Mouse (Mus musculus) megakaryocyte, adult 5-6 weeks (primary cell): ENCODE results near the gene Smndc1. TPM values are rescaled to one million over a fixed set of nuclear protein-coding genes. Genes with fewer than 3 reads are reported as not detected.
A peak's percentile ranks its signal among the peaks of the same experiment; 100 is the strongest.

Experiments used
- ATAC-seq: 2 replicates; pipeline ENCODE4 v1.8.0; 2016; ENCODE audit warnings: mild to moderate bottlenecking, inconsistent platforms; ENCODE audit not compliant: poor library complexity, severe bottlenecking
- total RNA-seq, 2 experiments: library from RNA; stranded (forward) in 1 of 2; stranded (reverse) in 1 of 2; fragments of 153-499, 151-499 nt in 1 of 2; fragments of 221-1000, 200-1000 nt in 1 of 2; gene quantifications; 2 replicates each; pipeline versions ENCODE4 v1.2.3 to v1.2.4; 2015 to 2017

Gene Smndc1
- total RNA-seq, 2 experiments from 2014 or later: 26.3 to 68.2 TPM

DNA sequence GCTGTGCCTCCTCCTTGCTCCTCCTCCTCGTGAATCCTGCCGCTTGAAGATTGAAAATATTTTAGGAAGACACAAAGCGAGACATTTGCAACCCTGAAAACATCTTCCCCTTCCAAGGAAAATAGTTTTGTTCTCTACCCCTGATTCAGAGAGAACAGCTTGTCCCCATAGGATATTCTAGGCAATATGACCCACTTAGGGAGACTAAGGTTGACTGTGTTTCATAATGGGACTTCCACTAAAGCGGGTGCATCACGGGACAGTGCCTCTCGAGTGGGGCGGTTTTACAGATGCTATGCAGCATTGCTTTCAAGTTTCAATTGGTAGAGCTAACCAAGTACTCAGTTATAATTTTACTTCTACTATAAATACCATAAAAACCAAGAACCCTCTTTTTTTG is 36.5 kb downstream of the Smndc1 start:
- no peak for ATAC-seq

DNA sequence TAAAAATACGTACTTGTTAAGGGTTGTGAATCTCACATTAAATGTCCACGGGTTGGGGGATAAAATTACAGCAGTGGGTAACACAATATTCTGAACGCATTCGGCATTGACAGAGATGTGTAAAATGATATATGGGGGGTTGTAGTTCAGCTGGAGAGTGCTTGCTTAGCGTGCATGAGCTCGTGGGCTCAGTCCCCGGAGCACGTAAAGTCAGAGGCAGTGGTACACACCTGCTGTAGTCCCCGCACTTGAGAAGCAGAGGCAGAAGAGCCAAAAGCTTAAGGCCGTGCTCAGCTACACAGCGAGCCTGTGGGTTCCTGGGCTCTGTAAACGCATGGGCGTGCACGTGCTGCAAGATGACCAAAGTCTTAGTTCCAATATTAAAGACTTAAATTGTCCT is 44.6 kb downstream of the Smndc1 start:
- ATAC-seq: no peak

DNA sequence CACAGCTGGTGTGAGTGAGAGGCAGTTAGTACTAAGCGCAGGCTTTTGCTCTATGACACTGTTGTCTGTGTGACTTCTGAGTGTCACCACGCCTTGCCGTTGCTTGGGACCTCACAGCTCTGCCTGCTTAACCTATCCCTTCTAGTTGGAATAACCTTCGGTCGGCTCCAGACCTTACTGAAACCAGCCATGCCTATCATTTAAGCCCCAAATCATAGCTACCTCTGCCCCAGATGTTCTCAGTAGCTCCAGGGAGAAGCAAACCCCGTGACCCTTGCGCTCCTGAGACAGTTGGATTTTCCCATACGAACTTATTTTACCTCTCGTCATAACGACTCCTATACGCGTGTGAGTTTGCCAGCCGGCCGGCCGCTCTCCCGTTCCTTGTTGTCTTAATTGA is 46.3 kb downstream of the Smndc1 start:
- no peak for ATAC-seq

DNA sequence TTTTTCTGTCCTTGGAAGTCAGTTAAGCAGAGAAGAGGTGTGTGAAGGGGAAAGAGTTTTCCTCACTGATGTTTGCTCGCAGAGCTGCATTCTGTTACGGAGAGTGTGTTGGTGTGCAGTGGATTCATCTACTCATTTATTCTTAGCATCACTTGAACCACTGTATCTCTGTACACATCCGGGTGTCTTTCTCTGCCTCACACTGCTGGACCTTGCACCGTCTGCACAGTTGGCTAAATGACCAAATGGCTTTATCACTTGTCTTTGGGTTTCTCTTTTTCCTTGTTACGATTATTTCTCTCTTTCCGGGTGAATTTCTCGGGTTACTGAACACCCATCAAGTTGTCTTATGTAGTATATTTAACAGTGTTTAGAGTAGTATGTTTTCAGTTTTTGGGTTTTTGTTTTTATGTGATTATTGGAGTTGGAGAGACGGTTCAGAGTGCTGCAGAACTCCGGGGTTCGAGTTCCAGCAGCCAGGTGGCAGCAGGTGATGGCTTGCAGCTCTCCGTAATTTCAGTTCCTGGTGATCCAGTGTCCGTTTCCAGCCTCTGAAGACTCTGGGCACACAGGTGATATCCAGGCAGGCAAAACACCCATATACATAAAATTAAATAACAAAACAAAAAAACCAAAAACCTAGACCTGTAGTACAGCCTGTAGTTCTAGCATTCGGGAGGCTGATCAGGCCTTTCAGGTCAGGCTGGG is 47.0 kb downstream of the Smndc1 start:
- no peak for ATAC-seq

DNA sequence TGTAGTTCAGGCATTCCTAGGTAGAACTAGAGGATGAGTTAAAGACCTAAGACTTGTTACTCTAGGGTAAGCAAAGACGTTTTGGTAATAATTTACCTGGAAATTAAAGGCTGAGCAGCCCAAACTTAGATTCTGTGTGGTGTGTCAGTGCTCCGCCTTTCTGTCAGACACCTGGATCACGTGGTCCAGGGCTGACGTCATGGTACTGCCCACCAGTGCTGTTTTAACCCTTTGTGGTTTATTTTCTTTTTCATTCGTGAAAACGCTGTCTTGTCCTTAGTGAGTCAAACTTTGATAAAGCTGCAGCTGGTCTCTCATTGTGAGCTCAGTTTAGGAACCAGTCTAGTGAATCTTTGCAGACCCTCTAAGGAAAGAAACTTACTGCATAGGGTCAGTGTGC is 50.0 kb downstream of the Smndc1 start:
- ATAC-seq: no peak

DNA sequence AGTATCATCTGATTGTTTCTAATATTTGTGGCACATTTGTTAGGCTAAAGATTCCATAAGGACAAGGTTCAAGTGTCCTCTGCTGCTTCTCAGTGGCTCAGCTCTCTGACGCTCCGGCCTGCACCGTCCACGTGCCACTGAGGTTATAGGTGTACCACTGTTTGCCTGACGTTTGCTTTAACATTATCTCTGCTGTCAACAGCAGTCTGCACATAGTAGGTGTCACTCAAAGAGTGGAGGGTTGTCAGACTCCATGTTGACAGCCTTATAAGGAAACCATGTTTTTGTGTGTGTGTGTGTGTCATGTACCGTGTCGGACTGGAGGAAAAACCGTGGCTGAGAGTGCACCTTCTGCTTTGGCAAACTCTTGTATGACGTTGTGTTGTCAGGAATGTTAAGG is 55.1 kb downstream of the Smndc1 start:
- no peak for ATAC-seq

DNA sequence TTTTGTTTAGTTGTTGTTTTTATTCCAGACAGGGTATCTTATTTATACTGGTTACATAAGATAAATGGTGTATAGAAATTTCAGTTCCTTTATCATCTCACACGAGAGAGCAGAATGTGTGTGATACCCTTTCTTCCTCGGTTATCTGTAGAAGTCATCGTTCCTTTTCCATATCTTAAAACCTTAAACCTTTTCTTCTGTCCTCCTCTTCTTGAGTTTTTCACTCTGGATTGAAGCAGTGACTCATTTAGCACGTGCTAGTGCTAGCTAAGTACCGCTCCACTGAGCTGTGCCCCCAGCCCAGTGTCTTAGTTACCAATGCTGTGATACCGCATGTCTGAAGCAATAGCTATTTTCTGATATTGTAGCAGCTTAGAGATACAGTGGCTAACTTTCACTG is 56.6 kb downstream of the Smndc1 start:
- no peak for ATAC-seq

DNA sequence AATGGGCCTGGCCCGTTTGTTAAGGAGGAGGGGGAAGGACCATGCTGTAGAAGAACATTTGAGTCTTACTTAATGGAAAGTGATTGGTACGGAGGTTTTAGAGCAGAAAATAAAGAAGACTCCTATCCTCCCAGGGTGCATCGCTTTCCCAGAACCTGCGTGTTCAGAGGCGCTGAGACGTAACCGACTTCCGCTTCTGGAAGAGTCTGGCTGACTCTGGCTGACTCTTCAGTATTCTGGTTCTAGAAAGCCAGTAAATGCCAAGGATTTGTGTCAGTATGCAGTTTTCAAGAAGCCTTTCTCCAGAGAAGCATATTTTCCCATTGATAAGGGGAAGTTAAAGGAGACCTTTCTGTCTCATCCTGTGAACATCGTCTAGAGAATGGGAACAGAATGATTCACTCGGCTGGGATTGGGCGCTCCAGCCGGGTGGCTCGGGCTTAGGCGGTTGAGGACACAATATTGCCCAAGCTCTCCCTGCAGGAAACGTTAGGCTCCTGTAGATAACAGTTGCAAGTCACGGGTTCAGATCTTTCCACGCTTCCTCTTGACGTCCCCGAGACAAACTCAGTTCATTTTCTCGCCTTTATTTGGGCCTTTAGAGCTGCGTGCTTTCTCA is 58.4 kb downstream of the Smndc1 start:
- ATAC-seq: peak; percentile 25

DNA sequence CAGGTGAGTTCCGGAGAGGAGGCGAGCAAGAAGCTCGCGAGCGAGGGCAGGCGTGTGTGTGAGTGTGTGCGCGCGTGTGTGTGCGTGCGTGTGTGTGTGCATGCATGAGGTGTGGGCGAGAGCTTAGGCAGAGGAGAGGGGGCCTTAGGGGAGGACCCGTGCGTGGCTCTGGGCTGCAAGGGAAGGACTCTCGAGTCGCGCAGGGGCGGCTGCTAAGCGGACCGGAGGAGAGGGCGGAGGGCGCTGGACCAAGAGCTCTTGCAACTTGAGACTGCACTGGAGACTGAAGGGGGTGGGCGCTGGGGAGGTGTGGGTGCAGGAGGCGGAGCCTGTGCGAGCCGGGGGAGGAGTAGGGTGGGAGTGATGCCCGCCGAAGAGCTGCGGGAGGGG is 60.4 kb downstream of the Smndc1 start:
- peak; percentile 17; the same call in 1 of the 2 replicates for ATAC-seq

Other genes with a start within 250 kb of the Smndc1 start
- 42.1 and 42.8 TPM in 2 replicates for gene Mxi1, start 80.1 kb downstream of the Smndc1 start, total RNA-seq (2015)
- 74.0 and 91.1 TPM in 2 replicates for gene Mxi1, start 80.1 kb downstream of the Smndc1 start, total RNA-seq (2017)
- gene Gm10197, start 18.8 kb downstream of the Smndc1 start, total RNA-seq (2015): not detected in 2 replicates
- gene Gm10197, start 18.8 kb downstream of the Smndc1 start, total RNA-seq (2017): not detected in 2 replicates
- gene Dusp5, start 138.5 kb upstream of the Smndc1 start, total RNA-seq (2015): 4.3 and 5.0 TPM in 2 replicates
- 4.6 and 6.4 TPM in 2 replicates for gene Dusp5, start 138.5 kb upstream of the Smndc1 start, total RNA-seq (2017)
- 36.9 and 38.7 TPM in 2 replicates for gene Nutf2-ps1, start 198.5 kb upstream of the Smndc1 start, total RNA-seq (2015)
- gene Nutf2-ps1, start 198.5 kb upstream of the Smndc1 start, total RNA-seq (2017): 46.3 and 61.1 TPM in 2 replicates
- 91.2 and 91.7 TPM in 2 replicates for gene Smc3, start 209.8 kb upstream of the Smndc1 start, total RNA-seq (2015)
- 108 and 122 TPM in 2 replicates for gene Smc3, start 209.8 kb upstream of the Smndc1 start, total RNA-seq (2017)